Mouse (Mus musculus): ENCODE measurements around the gene Dyrk1b.
"Not testable (repeated sequence)": the region's sequence is repeated elsewhere in the genome, so short reads cannot be mapped to it uniquely, and the experiment has no call there.

DNA sequence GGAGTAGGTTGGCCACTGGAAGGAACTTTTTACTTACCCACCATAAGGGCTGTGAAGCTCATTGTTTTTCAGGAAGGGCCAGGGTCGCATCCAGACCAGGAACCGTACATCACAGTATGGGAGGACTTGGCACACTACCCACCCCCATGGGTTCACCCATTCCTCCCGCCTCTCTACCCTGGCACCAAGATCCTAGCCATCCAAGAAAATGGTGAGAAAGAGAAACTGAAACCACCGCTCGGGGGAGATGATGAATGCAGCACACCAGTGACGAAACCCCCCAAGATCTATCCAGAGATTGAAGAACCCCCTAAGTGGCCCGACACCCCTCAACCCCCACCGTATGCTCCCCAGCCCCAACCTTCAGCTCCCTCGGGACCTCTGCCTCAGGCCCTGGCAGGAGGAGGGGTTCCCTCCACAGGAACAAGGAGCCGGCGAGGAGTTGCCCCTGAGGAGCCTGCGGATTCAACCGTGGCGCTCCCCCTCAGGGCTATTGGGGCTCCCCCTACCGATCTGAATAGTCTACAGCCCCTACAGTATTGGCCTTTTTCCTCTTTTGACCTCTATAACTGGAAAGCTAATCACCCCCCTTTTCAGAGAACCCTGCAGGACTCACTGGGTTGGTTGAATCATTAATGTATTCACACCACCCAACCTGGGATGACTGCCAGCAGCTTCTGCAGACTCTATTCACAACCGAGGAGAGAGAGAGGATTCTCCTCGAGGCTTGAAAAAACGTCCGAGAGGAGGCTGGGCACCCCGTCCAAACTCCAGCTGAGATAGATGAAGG is 39.9 kb downstream of the Dyrk1b start:
- TF ChIP-seq GATA1 (IDR thresholded peaks at IDR 0.05; ENCODE audit: borderline replicate concordance, low read length); FLI1 (IDR thresholded peaks at IDR 0.05; ENCODE audit: low read length): not testable (repeated sequence)

Data from megakaryocyte, embryonic 14.5 days (primary cell).